Mouse (Mus musculus) stomach, postnatal 0 days (tissue): ENCODE data around the gene Ampd3.

Source experiments
- CTCF ChIP-seq: IDR thresholded peaks from 2 replicates; pipeline ENCODE4 v1.5.1; 2016; ENCODE audit warnings: antibody characterized with exemption, low read depth, mild to moderate bottlenecking, moderate library complexity
- EP300 ChIP-seq: optimal IDR thresholded peaks from 2 replicates; pipeline ENCODE3; 2016; ENCODE audit warnings: antibody characterized with exemption

DNA sequence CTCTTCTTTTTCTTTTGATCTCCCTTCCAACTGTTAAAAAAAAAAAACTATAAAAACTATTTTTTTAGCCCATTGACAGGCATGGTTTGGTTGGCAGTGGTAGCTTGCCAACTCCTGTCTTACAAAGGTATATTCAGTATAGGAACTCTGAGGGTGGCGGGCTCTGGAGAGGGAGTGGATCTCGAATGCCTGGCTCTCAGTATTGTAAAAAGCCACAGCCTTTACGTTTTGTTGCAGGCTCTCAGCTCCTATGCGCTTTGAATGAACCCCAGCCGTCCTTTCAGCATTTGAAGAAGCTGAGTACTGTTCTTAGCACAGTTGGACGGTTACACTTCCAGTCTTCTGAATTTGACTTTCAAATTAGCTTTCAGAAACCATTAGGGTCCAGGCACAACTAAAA, 38.7 kb upstream of the Ampd3 start:
- TF ChIP-seq CTCF: no peak
- TF ChIP-seq EP300: no peak
